Comparison of ENCODE assay signal across 17 mouse cellular contexts in genomic region chr17:51277161-51277560, GRCm38 (mm10).
"Had no signal": no experiment of that assay in that cellular context is flagged by ENCODE, and none has a peak within 500 bp of the region (broad histone marks: within the 10 kb centered on the region; RNA-seq: fewer than 3 reads in every experiment).

No protein-coding gene starts in this region.

- H3K27me3 ChIP-seq: lung, embryonic 15.5 days; megakaryocyte, embryonic 14.5 days; midbrain, embryonic 12.5 days; neural tube, embryonic 12.5 days; stomach, embryonic 15.5 days had no signal

- H3K9me3 ChIP-seq: lung, embryonic 15.5 days; midbrain, embryonic 12.5 days; neural tube, embryonic 12.5 days; stomach, embryonic 15.5 days had no signal

- H3K36me3 ChIP-seq: lung, embryonic 15.5 days; midbrain, embryonic 12.5 days; neural tube, embryonic 12.5 days; stomach, embryonic 15.5 days had no signal

- H3K4me1 ChIP-seq: lung, embryonic 15.5 days; megakaryocyte, embryonic 14.5 days; midbrain, embryonic 12.5 days; neural tube, embryonic 12.5 days; stomach, embryonic 15.5 days had no signal

- H3K27ac ChIP-seq: lung, embryonic 15.5 days; macrophage; midbrain, embryonic 12.5 days; neural tube, embryonic 12.5 days; stomach, embryonic 15.5 days; stomach, postnatal 0 days had no signal

- ATAC-seq: liver, postnatal 0 days; lung, postnatal 0 days had no signal

- DNase-seq: liver, postnatal 0 days; lung, adult 2 months; lung, postnatal 14 days; lung, postnatal 36 days; midbrain, embryonic 14.5 days; right cerebral cortex, postnatal 14 days; thymus, adult 2 months; thymus, postnatal 14 days; thymus, postnatal 36 days had no signal

- H3K4me2 ChIP-seq: lung, embryonic 15.5 days; midbrain, embryonic 12.5 days; neural tube, embryonic 12.5 days; stomach, embryonic 15.5 days had no signal

- H3K4me3 ChIP-seq: lung, embryonic 15.5 days; megakaryocyte, embryonic 14.5 days; midbrain, embryonic 12.5 days; neural tube, embryonic 12.5 days; stomach, embryonic 15.5 days had no signal

- H3K9ac ChIP-seq: liver, postnatal 0 days; lung, embryonic 15.5 days; midbrain, embryonic 12.5 days; neural tube, embryonic 12.5 days; stomach, embryonic 15.5 days had no signal
